Mouse (Mus musculus) stomach, embryonic 16.5 days (tissue): ENCODE data around the gene Il5ra. TPM values are rescaled to one million over a fixed set of nuclear protein-coding genes. Genes with fewer than 3 reads are reported as not detected.

ENCODE experiments used
- ATAC-seq: fragments of 200-750 bp; cut with Nextera tagmentation; 2 replicates; pipeline ENCODE4 v1.8.0; 2017; ENCODE audit warnings: moderate number of reproducible peaks, moderate TSS enrichment; ENCODE audit not compliant: insufficient read depth, low FRiP score
- H3K27ac ChIP-seq: fragments of 300-500 bp; sonication (generic); 2 replicates; pipeline ENCODE4 v1.5.1; 2014; ENCODE audit warnings: low read length
- H3K27me3 ChIP-seq: fragments of 300-500 bp; sonication (generic); 2 replicates; pipeline ENCODE4 v1.6.1; 2014; ENCODE audit warnings: low read length, control low read depth, mixed read lengths; ENCODE audit not compliant: control insufficient read depth, insufficient read depth
- H3K36me3 ChIP-seq: fragments of 300-500 bp; sonication (generic); 2 replicates; pipeline ENCODE4 v1.6.1; 2014; ENCODE audit warnings: low read length; ENCODE audit not compliant: control insufficient read depth, insufficient read depth
- H3K4me1 ChIP-seq: fragments of 300-500 bp; sonication (generic); 2 replicates; pipeline ENCODE4 v1.6.1; 2014; ENCODE audit warnings: low read length, control low read depth, mixed read lengths; ENCODE audit not compliant: control insufficient read depth, insufficient read depth
- H3K4me2 ChIP-seq: fragments of 300-500 bp; sonication (generic); 2 replicates; pipeline ENCODE4 v1.6.1; 2014; ENCODE audit warnings: low read depth, low read length, mixed read lengths
- H3K4me3 ChIP-seq: fragments of 300-500 bp; sonication (generic); replicated peaks from 2 replicates; pipeline ENCODE4 v1.5.1; 2014; ENCODE audit warnings: mild to moderate bottlenecking, low read length
- H3K9ac ChIP-seq: fragments of 300-500 bp; sonication (generic); 2 replicates; pipeline ENCODE4 v1.6.1; 2014; ENCODE audit warnings: low read length
- H3K9me3 ChIP-seq: fragments of 300-500 bp; sonication (generic); replicated peaks from 2 replicates; pipeline ENCODE4 v1.6.1; 2016; ENCODE audit warnings: low read length, control low read depth; ENCODE audit not compliant: control insufficient read depth
- WGBS: fragments of 180-500 bp; shearing (Covaris S2); extraction: QIAGEN DNeasy Blood & Tissue Kit; methylation state at CpG from one replicate; pipeline ENCODE4 v1.1.7; 2014; 5-methylcytosine and 5-hydroxymethylcytosine counted together
- polyA plus RNA-seq: library from polyadenylated mRNA; unstranded; fragments of >200 nt; fragmentation: Nextera tagmentation; extraction: Ambion mirVana; gene quantifications from 2 replicates; pipeline ENCODE4 v1.2.1, GENCODE M21; 2015

The Il5ra gene
- 0.13 TPM in 1 of 2 replicates, not detected in the other for polyA plus RNA-seq

GRCm38 (mm10) chr6:106748887-106749388 lies at the start of gene Il5ra:
TSS of gene Il5ra (minus strand) at chr6:106749037.
- 46% methylated on average over 6 of the region's 6 CpGs for WGBS

GRCm38 (mm10) chr6:106794094-106794814 lies 45.4 kb upstream of the Il5ra start:
- WGBS = 84% methylated on average over 13 of the region's 13 CpGs
- ATAC-seq = no peak
- no peak overlapping the region for H3K9ac ChIP-seq

More at GRCm38 (mm10) chr6:106748887-106749388, at the start of gene Il5ra:
- Histone ChIP-seq H3K27ac (no peak within 1 kb of the TSS), H3K36me3 (no peaks in the 10 kb centered on the region), H3K9ac (no peak within 1 kb of the TSS), H3K4me3 (no peak within 1 kb of the TSS), H3K4me1 (no peaks in the 10 kb centered on the region), H3K27me3 (no peaks in the 10 kb centered on the region), H3K4me2 (no peak within 1 kb of the TSS), H3K9me3 (no peaks in the 10 kb centered on the region)
- no peak for ATAC-seq

GRCm38 (mm10) chr6:106793621-106794020 lies 44.8 kb upstream of the Il5ra start:
- Histone ChIP-seq H3K9ac (no peak overlapping the region), H3K9me3 (no peaks in the 10 kb centered on the region), H3K27ac (no peak overlapping the region), H3K27me3 (no peaks in the 10 kb centered on the region), H3K4me3 (no peak overlapping the region), H3K4me1 (peaks cover 4% of the 10 kb centered on the region), H3K36me3 (0 out of 2 replicates have a peak, but pooled peaks cover 8% of the 10 kb centered on the region), H3K4me2 (no peak overlapping the region)
- WGBS = 96% methylated on average over 10 of the region's 10 CpGs
- no peak for ATAC-seq

More at GRCm38 (mm10) chr6:106794094-106794814, 45.4 kb upstream of the Il5ra start:
- Histone ChIP-seq H3K27me3 (no peaks in the 10 kb centered on the region), H3K4me3 (no peak overlapping the region), H3K4me1 (peaks cover 10% of the 10 kb centered on the region), H3K27ac (no peak overlapping the region), H3K9me3 (no peaks in the 10 kb centered on the region), H3K36me3 (0 out of 2 replicates have a peak, but pooled peaks cover 8% of the 10 kb centered on the region), H3K4me2 (no peak overlapping the region)

GRCm38 (mm10) chr6:106793088-106793487 lies 44.3 kb upstream of the Il5ra start:
- Histone ChIP-seq H3K36me3 (0 out of 2 replicates have a peak, but pooled peaks cover 8% of the 10 kb centered on the region), H3K9ac (no peak overlapping the region), H3K9me3 (no peaks in the 10 kb centered on the region), H3K4me2 (no peak overlapping the region), H3K27ac (no peak overlapping the region), H3K27me3 (no peaks in the 10 kb centered on the region), H3K4me1 (no peaks in the 10 kb centered on the region), H3K4me3 (no peak overlapping the region)
- WGBS = 91% methylated on average over 7 of the region's 7 CpGs
- ATAC-seq = no peak

- Histone ChIP-seq H3K9me3 (no peaks in the 10 kb centered on the region), H3K4me2 (no peak overlapping the region), H3K36me3 (0 out of 2 replicates have a peak, but pooled peaks cover 8% of the 10 kb centered on the region), H3K4me1 (no peaks in the 10 kb centered on the region), H3K9ac (no peak overlapping the region), H3K27me3 (no peaks in the 10 kb centered on the region), H3K27ac (no peak overlapping the region), H3K4me3 (no peak overlapping the region)
- 91% methylated on average over 5 of the region's 5 CpGs for WGBS
- no peak for ATAC-seq
Observed at GRCm38 (mm10) chr6:106792486-106792885, 43.6 kb upstream of the Il5ra start.

GRCm38 (mm10) chr6:106791429-106791828 lies 42.6 kb upstream of the Il5ra start:
- WGBS = 84% methylated on average over 8 of the region's 8 CpGs
- Histone ChIP-seq H3K4me3 (no peak overlapping the region), H3K9me3 (no peaks in the 10 kb centered on the region), H3K36me3 (0 out of 2 replicates have a peak, but pooled peaks cover 8% of the 10 kb centered on the region), H3K9ac (no peak overlapping the region), H3K4me1 (no peaks in the 10 kb centered on the region), H3K4me2 (no peak overlapping the region), H3K27ac (no peak overlapping the region), H3K27me3 (no peaks in the 10 kb centered on the region)
- ATAC-seq = no peak

GRCm38 (mm10) chr6:106787138-106787537 lies 38.3 kb upstream of the Il5ra start:
- H3K27ac ChIP-seq = no peak overlapping the region
- H3K4me1 ChIP-seq = no peaks in the 10 kb centered on the region
- no peaks in the 10 kb centered on the region for H3K9me3 ChIP-seq
- no peak overlapping the region for H3K4me3 ChIP-seq
- ATAC-seq = no peak
- H3K27me3 ChIP-seq = no peaks in the 10 kb centered on the region
- 87% methylated on average over 3 of the region's 3 CpGs for WGBS
- H3K9ac ChIP-seq = no peak overlapping the region
- H3K4me2 ChIP-seq = no peak overlapping the region
- H3K36me3 ChIP-seq = 0 out of 2 replicates have a peak, but pooled peaks cover 7% of the 10 kb centered on the region

- peak overlapping the region; percentile 71 for H3K4me3 ChIP-seq
- 41% methylated on average over 4 of the region's 4 CpGs for WGBS
- no peak for ATAC-seq
- H3K9me3 ChIP-seq = no peaks in the 10 kb centered on the region
- peak overlapping the region; percentile 74 for H3K9ac ChIP-seq
- H3K4me2 ChIP-seq = peak overlapping the region; percentile 91
- H3K27me3 ChIP-seq = no peaks in the 10 kb centered on the region
- H3K27ac ChIP-seq = no peak overlapping the region
- peaks cover 8% of the 10 kb centered on the region; the same call in 1 of the 2 replicates for H3K4me1 ChIP-seq
- H3K36me3 ChIP-seq = peaks cover 8% of the 10 kb centered on the region; the same call in 1 of the 2 replicates
Observed at GRCm38 (mm10) chr6:106770046-106770445, 21.2 kb upstream of the Il5ra start.

GRCm38 (mm10) chr6:106769290-106769866 lies 20.5 kb upstream of the Il5ra start:
- peak overlapping the region; percentile 74 for H3K9ac ChIP-seq
- peak; percentile 69 for ATAC-seq
- peak overlapping the region; percentile 9; the same call in 1 of the 2 replicates for H3K27ac ChIP-seq
- H3K4me2 ChIP-seq = peak overlapping the region; percentile 91
- WGBS = 2% methylated on average over 33 of the region's 33 CpGs
- H3K27me3 ChIP-seq = no peaks in the 10 kb centered on the region
- peaks cover 8% of the 10 kb centered on the region; the same call in 1 of the 2 replicates for H3K4me1 ChIP-seq
- H3K4me3 ChIP-seq = peak overlapping the region; percentile 71
- H3K9me3 ChIP-seq = no peaks in the 10 kb centered on the region
- H3K36me3 ChIP-seq = peaks cover 6% of the 10 kb centered on the region; the same call in 1 of the 2 replicates
